Mouse (Mus musculus) thymus, adult 2 months (tissue): ENCODE measurements around the gene Ksr2.

Source experiments
- CTCF ChIP-seq: fragments of 200-500 bp; IDR thresholded peaks from 2 replicates; pipeline ENCODE4 v1.5.1; 2012; ENCODE audit warnings: mild to moderate bottlenecking, control low read depth, low read length, moderate library complexity, borderline replicate concordance; ENCODE audit not compliant: control insufficient read depth, poor library complexity, insufficient read depth; ENCODE audit errors: extremely low read depth
- POLR2A ChIP-seq: fragments of 200-500 bp; IDR thresholded peaks from 2 replicates; pipeline ENCODE4 v1.6.1; 2012; ENCODE audit warnings: mild to moderate bottlenecking, low read length, control low read depth, moderate library complexity; ENCODE audit not compliant: control insufficient read depth, poor library complexity, insufficient read depth; ENCODE audit errors: extremely low read depth

GRCm38 (mm10) chr5:117515396-117515795 is 101.6 kb downstream of the Ksr2 start:
- no peak for TF ChIP-seq CTCF
- no peak for TF ChIP-seq POLR2A
